Mouse (Mus musculus) megakaryocyte, embryonic 14.5 days (primary cell): ENCODE results near the gene Npas2. TPM values are rescaled to one million over a fixed set of nuclear protein-coding genes. Genes with fewer than 3 reads are reported as not detected.
A peak's percentile ranks its signal among the peaks of the same experiment; 100 is the strongest.

Experiments used
- H3K27me3 ChIP-seq: replicated peaks from 2 replicates; pipeline ENCODE3; 2012; ENCODE audit warnings: inconsistent platforms
- H3K36me3 ChIP-seq: replicated peaks from 2 replicates; pipeline ENCODE3; 2012; ENCODE audit warnings: low read length, inconsistent platforms, mixed read lengths
- H3K4me1 ChIP-seq: 2 replicates; pipeline ENCODE4 v1.6.1; 2012; ENCODE audit warnings: inconsistent platforms
- H3K4me3 ChIP-seq: replicated peaks from 2 replicates; pipeline ENCODE3; 2012; ENCODE audit warnings: moderate library complexity, mild to moderate bottlenecking, inconsistent platforms
- H3K9me3 ChIP-seq: 2 replicates; pipeline ENCODE4 v1.6.1; 2012; ENCODE audit warnings: inconsistent platforms
- FLI1 ChIP-seq: IDR thresholded peaks from 2 replicates; pipeline ENCODE4 v1.6.1; 2012; ENCODE audit warnings: low read length, inconsistent platforms, mixed read lengths
- GATA1 ChIP-seq: IDR thresholded peaks from 3 replicates; pipeline ENCODE4 v1.6.1; 2012; ENCODE audit warnings: mixed read lengths, low read length, inconsistent platforms, borderline replicate concordance
- polyA plus RNA-seq: library from polyadenylated mRNA; stranded (reverse); fragments of >175 nt; gene quantifications from 2 replicates; pipeline ENCODE4 v1.2.3, GENCODE M21; 2012; ENCODE audit warnings: low replicate concordance; ENCODE audit not compliant: insufficient read depth

Npas2 gene
- polyA plus RNA-seq, 1 experiment: 5.8 TPM

- TF ChIP-seq FLI1 (no peak), GATA1 (no peak)
Observed at GRCm38 (mm10) chr1:39367601-39368266, 174.2 kb downstream of the Npas2 start, which contains the start of gene Rpl31. Gene Rpl31, plus strand, starts transcription at chr1:39367842.

GRCm38 (mm10) chr1:39368267-39368841, 174.8 kb downstream of the Npas2 start:
- Histone ChIP-seq H3K4me1 (peaks cover 42% of the 10 kb centered on the region), H3K9me3 (no peaks in the 10 kb centered on the region), H3K36me3 (peaks cover 46% of the 10 kb centered on the region)

More at GRCm38 (mm10) chr1:39367601-39368266, 174.2 kb downstream of the Npas2 start, which contains the start of gene Rpl31:
- Histone ChIP-seq H3K27me3 (no peaks in the 10 kb centered on the region), H3K4me1 (peaks cover 42% of the 10 kb centered on the region), H3K4me3 (peak within 1 kb of the TSS; percentile 90), H3K36me3 (peaks cover 42% of the 10 kb centered on the region), H3K9me3 (no peaks in the 10 kb centered on the region)

GRCm38 (mm10) chr1:39370431-39370830, 176.9 kb downstream of the Npas2 start:
- H3K27me3 ChIP-seq: no peaks in the 10 kb centered on the region
- H3K4me1 ChIP-seq: peaks cover 42% of the 10 kb centered on the region
- no peaks in the 10 kb centered on the region for H3K9me3 ChIP-seq
- no peak overlapping the region for H3K4me3 ChIP-seq
- H3K36me3 ChIP-seq: peaks cover 66% of the 10 kb centered on the region
- TF ChIP-seq FLI1 (no peak), GATA1 (no peak)

More at GRCm38 (mm10) chr1:39368267-39368841, 174.8 kb downstream of the Npas2 start:
- TF ChIP-seq FLI1: no peak
- no peak for TF ChIP-seq GATA1
- peak overlapping the region; percentile 90 for H3K4me3 ChIP-seq
- H3K27me3 ChIP-seq: no peaks in the 10 kb centered on the region

GRCm38 (mm10) chr1:39372220-39372843, 178.8 kb downstream of the Npas2 start:
- H3K4me1 ChIP-seq: peaks cover 33% of the 10 kb centered on the region
- no peaks in the 10 kb centered on the region for H3K27me3 ChIP-seq
- H3K4me3 ChIP-seq: no peak overlapping the region
- H3K9me3 ChIP-seq: no peaks in the 10 kb centered on the region
- no peak for TF ChIP-seq GATA1
- no peak for TF ChIP-seq FLI1
- H3K36me3 ChIP-seq: peaks cover 83% of the 10 kb centered on the region

GRCm38 (mm10) chr1:39373378-39373777, 179.8 kb downstream of the Npas2 start:
- H3K4me3 ChIP-seq: no peak overlapping the region
- H3K36me3 ChIP-seq: peaks cover 94% of the 10 kb centered on the region
- no peaks in the 10 kb centered on the region for H3K27me3 ChIP-seq
- H3K4me1 ChIP-seq: peaks cover 33% of the 10 kb centered on the region
- H3K9me3 ChIP-seq: no peaks in the 10 kb centered on the region
- TF ChIP-seq FLI1 (no peak), GATA1 (no peak)

GRCm38 (mm10) chr1:39374231-39374809, 180.8 kb downstream of the Npas2 start:
- Histone ChIP-seq H3K4me3 (no peak overlapping the region), H3K27me3 (no peaks in the 10 kb centered on the region), H3K36me3 (peaks cover 98% of the 10 kb centered on the region), H3K4me1 (peaks cover 32% of the 10 kb centered on the region), H3K9me3 (no peaks in the 10 kb centered on the region)
- TF ChIP-seq GATA1 (no peak), FLI1 (no peak)

GRCm38 (mm10) chr1:39376121-39376520, 182.6 kb downstream of the Npas2 start:
- Histone ChIP-seq H3K27me3 (peaks cover 5% of the 10 kb centered on the region), H3K36me3 (peaks cover 97% of the 10 kb centered on the region), H3K9me3 (no peaks in the 10 kb centered on the region), H3K4me3 (no peak overlapping the region), H3K4me1 (peaks cover 28% of the 10 kb centered on the region)
- TF ChIP-seq FLI1: no peak
- no peak for TF ChIP-seq GATA1

GRCm38 (mm10) chr1:39376726-39377240, 183.3 kb downstream of the Npas2 start:
- H3K4me3 ChIP-seq: no peak overlapping the region
- TF ChIP-seq FLI1: no peak
- no peak for TF ChIP-seq GATA1
- H3K9me3 ChIP-seq: no peaks in the 10 kb centered on the region
- H3K36me3 ChIP-seq: peaks cover 96% of the 10 kb centered on the region
- peaks cover 31% of the 10 kb centered on the region for H3K4me1 ChIP-seq
- H3K27me3 ChIP-seq: peaks cover 7% of the 10 kb centered on the region

- Histone ChIP-seq H3K27me3 (peaks cover 7% of the 10 kb centered on the region), H3K36me3 (peaks cover 93% of the 10 kb centered on the region), H3K4me3 (no peak overlapping the region), H3K4me1 (peaks cover 30% of the 10 kb centered on the region), H3K9me3 (no peaks in the 10 kb centered on the region)
- no peak for TF ChIP-seq FLI1
- no peak for TF ChIP-seq GATA1
Observed at GRCm38 (mm10) chr1:39378540-39378939, 185.0 kb downstream of the Npas2 start.

GRCm38 (mm10) chr1:39379021-39379420, 185.5 kb downstream of the Npas2 start:
- peaks cover 34% of the 10 kb centered on the region for H3K4me1 ChIP-seq
- H3K4me3 ChIP-seq: no peak overlapping the region
- peaks cover 7% of the 10 kb centered on the region for H3K27me3 ChIP-seq
- TF ChIP-seq FLI1: no peak
- TF ChIP-seq GATA1: no peak
- no peaks in the 10 kb centered on the region for H3K9me3 ChIP-seq
- H3K36me3 ChIP-seq: peaks cover 93% of the 10 kb centered on the region
